Mouse (Mus musculus): Measurements from ENCODE around the gene Tmem43. TPM values are rescaled to one million over a fixed set of nuclear protein-coding genes. Genes with fewer than 3 reads are reported as not detected.

The Tmem43 gene
- total and polyA plus RNA-seq, 3 experiments, result 22.3 to 23.7 TPM; not detected in 1

GRCm38 (mm10) chr6:91530673-91531072, 57.2 kb downstream of the Tmem43 start:
- no peaks in the 10 kb centered on the region for H3K36me3 ChIP-seq (ENCODE audit: control insufficient read depth in 1 of 2, insufficient read depth in 2 of 2, low read length in 2 of 2)

GRCm38 (mm10) chr6:91531276-91531675, 57.8 kb downstream of the Tmem43 start:
- H3K27me3 ChIP-seq (ENCODE audit: control insufficient read depth in 1 of 2, insufficient read depth in 2 of 2, low read length in 2 of 2), result no peaks in the 10 kb centered on the region
- no peak overlapping the region for H3K4me3 ChIP-seq (ENCODE audit: control insufficient read depth in 1 of 2, insufficient read depth in 1 of 2, low read depth in 2 of 2, low read length in 2 of 2)
- H3K9me3 ChIP-seq (replicated peaks; ENCODE audit: insufficient read depth, low read length), result no peaks in the 10 kb centered on the region
- DNase-seq (ENCODE audit: low read depth, low spot score), result no peak
- H3K27ac ChIP-seq (ENCODE audit: control insufficient read depth, low read depth, low read length), result no peak overlapping the region
- H3K36me3 ChIP-seq (ENCODE audit: control insufficient read depth in 1 of 2, insufficient read depth in 2 of 2, low read length in 2 of 2), result no peaks in the 10 kb centered on the region
- no peaks in the 10 kb centered on the region for H3K79me2 ChIP-seq (ENCODE audit: control insufficient read depth, insufficient read depth, low read length, poor library complexity)
- TF ChIP-seq POLR2AphosphoS5 (IDR thresholded peaks at IDR 0.05; ENCODE audit: borderline replicate concordance, low read depth, low read length) (no peak), CHD1 (IDR thresholded peaks at IDR 0.05; ENCODE audit: low read depth, low read length) (no peak), ELF1 (IDR thresholded peaks at IDR 0.05; ENCODE audit: low read depth, low read length) (no peak), HCFC1 (IDR thresholded peaks at IDR 0.05; ENCODE audit: low read depth, low read length) (no peak), ZNF384 (IDR thresholded peaks at IDR 0.05; ENCODE audit: low read depth, low read length) (no peak), CHD2 (IDR thresholded peaks at IDR 0.05; ENCODE audit: low read length) (no peak), ZC3H11A (IDR thresholded peaks at IDR 0.05; ENCODE audit: low read depth, low read length) (no peak), USF2 (IDR thresholded peaks at IDR 0.05; ENCODE audit: borderline replicate concordance in 1 of 2, insufficient read depth in 1 of 2, low read depth in 1 of 2, low read length in 2 of 2) (no peak), BHLHE40 (IDR thresholded peaks at IDR 0.05; ENCODE audit: borderline replicate concordance, low read depth, low read length) (no peak), USF1 (IDR thresholded peaks at IDR 0.05; ENCODE audit: low read depth, low read length) (no peak), EP300 (IDR thresholded peaks at IDR 0.05; ENCODE audit: low read depth in 1 of 2, low read length in 2 of 2) (no peak), TAL1 (IDR thresholded peaks at IDR 0.05; ENCODE audit: low read length) (no peak), E2F4 (IDR thresholded peaks at IDR 0.05; ENCODE audit: borderline replicate concordance, low read depth, low read length) (no peak), ETS1 (IDR thresholded peaks at IDR 0.05; ENCODE audit: low read depth, low read length) (no peak), CTCF (IDR thresholded peaks at IDR 0.05 in 2 of 3, conservative IDR thresholded peaks at IDR 0.05 in 1 of 3; ENCODE audit: control insufficient read depth in 1 of 3, insufficient read depth in 1 of 3, low read depth in 2 of 3, low read length in 3 of 3, poor library complexity in 1 of 3, severe bottlenecking in 1 of 3) (no peak), TCF12 (IDR thresholded peaks at IDR 0.05; ENCODE audit: low read depth, low read length) (no peak), MYB (IDR thresholded peaks at IDR 0.05; ENCODE audit: low read depth, low read length) (no peak), RAD21 (IDR thresholded peaks at IDR 0.05; ENCODE audit: low read depth, low read length) (no peak)
- H3K4me1 ChIP-seq (ENCODE audit: control insufficient read depth in 1 of 2, insufficient read depth in 2 of 2, low read length in 2 of 2), result no peaks in the 10 kb centered on the region
- no peak overlapping the region for H3K9ac ChIP-seq (ENCODE audit: control insufficient read depth, low read depth, low read length, poor library complexity, severe bottlenecking)

More at GRCm38 (mm10) chr6:91530673-91531072, 57.2 kb downstream of the Tmem43 start:
- Histone ChIP-seq H3K9me3 (replicated peaks; ENCODE audit: insufficient read depth, low read length) (no peaks in the 10 kb centered on the region), H3K9ac (ENCODE audit: control insufficient read depth, low read depth, low read length, poor library complexity, severe bottlenecking) (no peak overlapping the region), H3K4me3 (ENCODE audit: control insufficient read depth in 1 of 2, insufficient read depth in 1 of 2, low read depth in 2 of 2, low read length in 2 of 2) (no peak overlapping the region), H3K4me1 (ENCODE audit: control insufficient read depth in 1 of 2, insufficient read depth in 2 of 2, low read length in 2 of 2) (no peaks in the 10 kb centered on the region), H3K79me2 (ENCODE audit: control insufficient read depth, insufficient read depth, low read length, poor library complexity) (no peaks in the 10 kb centered on the region), H3K27me3 (ENCODE audit: control insufficient read depth in 1 of 2, insufficient read depth in 2 of 2, low read length in 2 of 2) (no peaks in the 10 kb centered on the region), H3K27ac (ENCODE audit: control insufficient read depth, low read depth, low read length) (no peak overlapping the region)
- TF ChIP-seq HCFC1 (IDR thresholded peaks at IDR 0.05; ENCODE audit: low read depth, low read length) (no peak), NRF1 (IDR thresholded peaks at IDR 0.05; ENCODE audit: insufficient read depth, low read depth, low read length, poor library complexity, severe bottlenecking) (no peak), ZC3H11A (IDR thresholded peaks at IDR 0.05; ENCODE audit: low read depth, low read length) (no peak), SIN3A (IDR thresholded peaks at IDR 0.05; ENCODE audit: low read length) (no peak), GABPA (IDR thresholded peaks at IDR 0.05; ENCODE audit: low read depth, low read length) (no peak), POLR2AphosphoS5 (IDR thresholded peaks at IDR 0.05; ENCODE audit: borderline replicate concordance, low read depth, low read length) (no peak), BHLHE40 (IDR thresholded peaks at IDR 0.05; ENCODE audit: borderline replicate concordance, low read depth, low read length) (no peak), ZNF384 (IDR thresholded peaks at IDR 0.05; ENCODE audit: low read depth, low read length) (no peak), SMC3 (IDR thresholded peaks at IDR 0.05; ENCODE audit: low read depth, low read length) (no peak)
- no peak for DNase-seq (ENCODE audit: low read depth, low spot score)
